Mouse (Mus musculus): ENCODE results near the gene Gm14214.

DNA sequence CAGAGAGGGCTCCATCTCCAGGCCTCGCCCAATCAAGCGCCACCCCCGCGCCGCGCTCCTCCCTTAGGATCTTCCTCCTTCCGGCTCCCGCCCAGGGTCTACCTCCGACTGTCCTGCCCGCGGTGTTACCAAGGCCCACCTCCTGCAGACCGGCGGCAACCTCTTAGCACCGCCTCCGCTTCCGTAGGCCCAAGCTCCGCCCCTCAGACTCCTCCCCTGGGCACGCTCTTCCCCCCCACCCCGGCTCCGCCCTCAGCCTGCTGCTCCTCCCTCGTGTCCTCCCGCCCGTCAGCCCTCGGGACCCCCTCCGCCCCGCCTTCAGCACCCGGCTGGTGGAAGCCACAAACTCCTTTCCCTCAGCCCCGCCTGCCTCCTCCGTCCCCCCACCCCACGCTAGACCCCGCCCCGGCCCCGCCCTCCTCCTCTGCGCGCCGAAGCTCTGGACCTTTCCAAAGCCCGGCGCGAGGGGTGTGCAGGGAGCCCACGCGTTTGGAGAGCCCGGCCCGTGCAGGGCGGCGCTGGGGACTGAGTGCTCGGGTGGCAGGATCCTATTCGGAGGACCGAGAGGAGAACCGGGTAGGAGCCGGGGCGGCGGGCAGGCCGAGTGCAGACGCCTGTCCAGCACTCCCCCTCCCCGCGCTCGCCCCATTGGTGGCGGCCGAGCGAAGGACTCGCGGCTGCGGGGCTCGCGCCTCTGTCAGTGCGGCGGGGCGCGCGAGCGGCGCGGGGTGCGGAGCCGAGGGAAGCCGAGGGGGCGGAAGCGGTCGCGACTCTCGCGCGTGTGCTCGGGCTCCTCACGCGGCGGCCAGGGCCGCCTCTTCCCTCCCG lies 21.0 kb upstream of the Gm14214 start, which contains the start of the genes Raly and a:
- no peak for TF ChIP-seq CTCF (IDR thresholded peaks at IDR 0.05; ENCODE audit: extremely low read depth, insufficient read depth, insufficient read length, insufficient replicate concordance)
- peak; percentile 99 for TF ChIP-seq POLR2A (IDR thresholded peaks at IDR 0.05; ENCODE audit: low read depth, low read length)
